9 mouse cellular contexts compared by ENCODE assay signal in the genomic region with DNA sequence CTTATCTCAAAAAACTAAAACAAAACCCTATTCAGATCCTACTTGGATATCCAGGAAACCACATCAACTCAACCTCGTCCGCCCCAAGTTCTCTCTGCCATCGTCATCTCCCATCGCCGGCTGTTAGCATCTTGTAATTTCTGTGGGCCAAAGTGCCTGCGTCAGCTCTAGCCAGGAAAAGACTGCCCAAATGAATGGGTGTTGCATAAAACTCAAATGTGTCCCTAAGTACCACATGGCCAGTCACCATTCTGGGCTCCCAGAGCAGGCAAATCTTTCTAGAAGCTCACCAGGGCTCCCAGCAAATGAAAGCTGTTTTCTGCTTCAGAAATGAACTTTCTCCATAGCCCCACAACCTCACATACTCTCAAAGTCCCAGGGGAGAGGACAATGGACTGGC. TPM values are rescaled to one million over a fixed set of nuclear protein-coding genes. Genes with fewer than 3 reads are reported as not detected.
A peak's percentile ranks its signal among the peaks of the same experiment; 100 is the strongest.
DNase-seq lines count a peak whose midpoint lies in the region; ATAC-seq and TF ChIP-seq lines count a peak whose summit lies in the region.
"Had no signal": no experiment of that assay in that cellular context is flagged by ENCODE, and none has a peak within 500 bp of the region (broad histone marks: within the 10 kb centered on the region; RNA-seq: fewer than 3 reads in every experiment).

No protein-coding gene starts in this region.

- peaks cover 70% of the 10 kb centered on the region for H3K79me2 ChIP-seq in myocyte (ENCODE audit: control insufficient read depth, insufficient read depth)

- no peak for ATAC-seq in forebrain, embryonic 12.5 days (ENCODE audit: low FRiP score)
- no peak for ATAC-seq in kidney, embryonic 15.5 days (replicated peaks; ENCODE audit: low FRiP score)

- peak overlapping the region; percentile 98 for H3K4me3 ChIP-seq in forebrain, embryonic 12.5 days (replicated peaks)
- peak overlapping the region; percentile 90 for H3K4me3 ChIP-seq in kidney, embryonic 15.5 days (replicated peaks)
- peak overlapping the region; percentile 72 for H3K4me3 ChIP-seq in myocyte

- no peaks in the 10 kb centered on the region for H3K36me3 ChIP-seq in forebrain, embryonic 12.5 days (replicated peaks)
- H3K36me3 ChIP-seq in kidney, embryonic 15.5 days = no peaks in the 10 kb centered on the region
- no peaks in the 10 kb centered on the region for H3K36me3 ChIP-seq in myocyte (ENCODE audit: control insufficient read depth, insufficient read depth)

- H3K4me2 ChIP-seq in forebrain, embryonic 12.5 days = peak overlapping the region; percentile 74
- peak overlapping the region; percentile 79 for H3K4me2 ChIP-seq in kidney, embryonic 15.5 days
- peak overlapping the region; percentile 90 for H3K4me2 ChIP-seq in myocyte (ENCODE audit: low read depth)

- no peak overlapping the region for H3ac ChIP-seq in myocyte (ENCODE audit: control insufficient read depth, insufficient read length)

- H3K9ac ChIP-seq in forebrain, embryonic 12.5 days = peak overlapping the region; percentile 97
- H3K9ac ChIP-seq in kidney, embryonic 15.5 days = peak overlapping the region; percentile 90; the same call in 1 of the 2 replicates

- no peaks in the 10 kb centered on the region for H3K9me3 ChIP-seq in forebrain, embryonic 12.5 days
- no peaks in the 10 kb centered on the region for H3K9me3 ChIP-seq in kidney, embryonic 15.5 days (replicated peaks)

- peaks cover 88% of the 10 kb centered on the region for H3K4me1 ChIP-seq in forebrain, embryonic 12.5 days
- H3K4me1 ChIP-seq in kidney, embryonic 15.5 days = peaks cover 81% of the 10 kb centered on the region

- no peak overlapping the region for H3K27ac ChIP-seq in forebrain, embryonic 12.5 days
- peak overlapping the region; percentile 87 for H3K27ac ChIP-seq in kidney, embryonic 15.5 days

- 0 out of 2 replicates have a peak, but pooled peaks cover 6% of the 10 kb centered on the region for H3K27me3 ChIP-seq in forebrain, embryonic 12.5 days
- H3K27me3 ChIP-seq in kidney, embryonic 15.5 days = no peaks in the 10 kb centered on the region
- no peaks in the 10 kb centered on the region for H3K27me3 ChIP-seq in myocyte (ENCODE audit: control insufficient read depth, insufficient read depth, insufficient read length)

- TF ChIP-seq POLR2A in myocyte (IDR thresholded peaks at IDR 0.05; ENCODE audit: insufficient read length, low read depth) = no peak

- intact Hi-C loops in gastrocnemius, postnatal 36 days (cut with DNase I) = no loop called here

- 66% methylated on average over 6 of the region's 6 CpGs for WGBS in forebrain, embryonic 12.5 days
- WGBS in kidney, embryonic 15.5 days = 65% methylated on average over 6 of the region's 6 CpGs

- peak; percentile 51 to 61 for DNase-seq in left cerebral cortex, adult 18-20 months (ENCODE audit: low spot score in 2 of 2)
- no peak for DNase-seq in left cerebral cortex, adult 9 months (ENCODE audit: low spot score in 2 of 2)
- DNase-seq in gastrocnemius, postnatal 36 days = no peak
- no peak for DNase-seq in layer of hippocampus, adult 18-20 months (ENCODE audit: low spot score in 2 of 2)
- no peak for DNase-seq in ovary, postnatal 14 days (ENCODE audit: low spot score)

TF ChIP-seq in myocyte, 11 proteins besides CTCF, POLR2A, EP300 and RAD21:
- TF ChIP-seq POLR2AphosphoS2 (IDR thresholded peaks at IDR 0.05; ENCODE audit: insufficient read length, low read depth) (no peak), E2F4 (IDR thresholded peaks at IDR 0.05; ENCODE audit: insufficient read depth) (no peak), TCF3 (IDR thresholded peaks at IDR 0.05; ENCODE audit: insufficient read length, low read depth) (no peak), CEBPB (IDR thresholded peaks at IDR 0.05; ENCODE audit: insufficient read depth, poor library complexity, severe bottlenecking) (no peak), USF1 (IDR thresholded peaks at IDR 0.05; ENCODE audit: low read depth) (no peak), REST (IDR thresholded peaks at IDR 0.05; ENCODE audit: insufficient read depth, insufficient read length) (no peak), TCF12 (IDR thresholded peaks at IDR 0.05; ENCODE audit: insufficient read depth, poor library complexity, severe bottlenecking) (no peak), MYOD1 (IDR thresholded peaks at IDR 0.05; ENCODE audit: control insufficient read depth in 1 of 3, insufficient read length in 2 of 3, low read depth in 2 of 3) (no peak), SRF (IDR thresholded peaks at IDR 0.05; ENCODE audit: control insufficient read depth, insufficient read length, low read depth) (no peak), MYOG (IDR thresholded peaks at IDR 0.05; ENCODE audit: control insufficient read depth in 1 of 3, insufficient read depth in 1 of 3, insufficient read length in 2 of 3, low read depth in 2 of 3) (no peak), MAX (IDR thresholded peaks at IDR 0.05; ENCODE audit: low read depth) (no peak)
TF ChIP-seq in myocyte: peak in this region for 0.

RNA-seq across cellular contexts. Expression of a gene that starts 2.1 kb away (rescaled TPM):
- total RNA-seq in left cerebral cortex, adult 18-20 months (2021) = 10 to 100 TPM; 51.1 to 51.3 TPM
- 44.0 and 45.6 TPM in 2 replicates for polyA plus RNA-seq in forebrain, embryonic 12.5 days (2016; fragmentation: Nextera tagmentation; extraction: Ambion mirVana)
- 45.7 and 53.8 TPM in 2 replicates for polyA plus RNA-seq in kidney, embryonic 15.5 days (2015; fragmentation: Nextera tagmentation; extraction: Ambion mirVana)
- 81.9 TPM for polyA plus RNA-seq in myocyte (2012; fragmentation: generic; extraction: Trizol)
- 10 to 100 TPM in 1 of 2 experiments, 1 to 10 TPM in 1; 9.4 to 10.5 TPM for total RNA-seq in gastrocnemius, postnatal 36 days (2021)
- total RNA-seq in layer of hippocampus, adult 18-20 months (2021) = 10 to 100 TPM; 61.4 to 63.7 TPM

RNA-seq across cellular contexts. Expression of a gene that starts 50.7 kb away (rescaled TPM):
- not detected for total RNA-seq in left cerebral cortex, adult 18-20 months (2021)
- polyA plus RNA-seq in forebrain, embryonic 12.5 days (2016; fragmentation: Nextera tagmentation; extraction: Ambion mirVana) = not detected in 2 replicates
- 0.45 and 5.2 TPM in 2 replicates for polyA plus RNA-seq in kidney, embryonic 15.5 days (2015; fragmentation: Nextera tagmentation; extraction: Ambion mirVana)
- 85.4 TPM for polyA plus RNA-seq in myocyte (2012; fragmentation: generic; extraction: Trizol)
- total RNA-seq in gastrocnemius, postnatal 36 days (2021) = not detected
- total RNA-seq in layer of hippocampus, adult 18-20 months (2021) = not detected
- total RNA-seq: left cerebral cortex, postnatal 25 days had no signal

Comparison
In these comparisons a context has a peak if more than half of its experiments do, and no peak if none do; other contexts are left out.
1. DNase-seq: peak in left cerebral cortex, adult 18-20 months (2 of 2); none in left cerebral cortex, adult 9 months (0 of 2), gastrocnemius, postnatal 36 days (0 of 2), layer of hippocampus, adult 18-20 months (0 of 2) and ovary, postnatal 14 days (single experiment).
2. RNA of a gene that starts 2.1 kb away (total RNA-seq): 61.4 to 63.7 TPM in layer of hippocampus, adult 18-20 months and 51.1 to 51.3 TPM in left cerebral cortex, adult 18-20 months; 9.4 to 10.5 TPM in gastrocnemius, postnatal 36 days; every median in the first group is over 4 times any median in the second.
3. Peak in every context shown above with its lines, with median percentiles within 50 percentile points of each other: H3K4me2 ChIP-seq and H3K4me3 ChIP-seq.